8 mouse cellular contexts compared by ENCODE assay signal in genomic region chr2:144215195-144215594, GRCm38 (mm10). TPM values are rescaled to one million over a fixed set of nuclear protein-coding genes. Genes with fewer than 3 reads are reported as not detected.
A peak's percentile ranks its signal among the peaks of the same experiment; 100 is the strongest.
DNase-seq lines count a peak whose midpoint lies in the region; ATAC-seq and TF ChIP-seq lines count a peak whose summit lies in the region.

No protein-coding gene starts in this region.

- H3K27me3 ChIP-seq in embryonic facial prominence, embryonic 14.5 days (replicated peaks; ENCODE audit: control insufficient read depth, insufficient read depth, low read length) = no peaks in the 10 kb centered on the region
- H3K27me3 ChIP-seq in heart, embryonic 13.5 days (replicated peaks) = no peaks in the 10 kb centered on the region
- no peaks in the 10 kb centered on the region for H3K27me3 ChIP-seq in midbrain, embryonic 11.5 days (ENCODE audit: control insufficient read depth, insufficient read depth, low read length)

- no peak for TF ChIP-seq CTCF in left cerebral cortex, adult 2 months (IDR thresholded peaks at IDR 0.05)

- WGBS in embryonic facial prominence, embryonic 14.5 days = 8% methylated on average over 7 of the region's 7 CpGs
- WGBS in heart, embryonic 13.5 days = 13% methylated on average over 7 of the region's 7 CpGs
- WGBS in midbrain, embryonic 11.5 days = 7% methylated on average over 7 of the region's 7 CpGs

- H3K9me3 ChIP-seq in embryonic facial prominence, embryonic 14.5 days (ENCODE audit: control insufficient read depth, low read length) = no peaks in the 10 kb centered on the region
- H3K9me3 ChIP-seq in heart, embryonic 13.5 days = no peaks in the 10 kb centered on the region; the same call in 1 of the 2 replicates
- H3K9me3 ChIP-seq in midbrain, embryonic 11.5 days (ENCODE audit: control insufficient read depth, low read length) = no peaks in the 10 kb centered on the region

- no peaks in the 10 kb centered on the region for H3K36me3 ChIP-seq in embryonic facial prominence, embryonic 14.5 days (ENCODE audit: control insufficient read depth, insufficient read depth, low read length)
- H3K36me3 ChIP-seq in heart, embryonic 13.5 days = no peaks in the 10 kb centered on the region
- H3K36me3 ChIP-seq in midbrain, embryonic 11.5 days (ENCODE audit: control insufficient read depth, insufficient read depth, low read length) = no peaks in the 10 kb centered on the region

- 0 out of 2 replicates have a peak overlapping the region, but pooled peaks have one; percentile 19 for H3K4me2 ChIP-seq in embryonic facial prominence, embryonic 14.5 days (ENCODE audit: low read depth, low read length)
- peak overlapping the region; percentile 6; the same call in 1 of the 2 replicates for H3K4me2 ChIP-seq in heart, embryonic 13.5 days
- H3K4me2 ChIP-seq in midbrain, embryonic 11.5 days = no peak overlapping the region

- H3K27ac ChIP-seq in left cerebral cortex, adult 2 months = no peak overlapping the region
- H3K27ac ChIP-seq in embryonic facial prominence, embryonic 14.5 days (replicated peaks; ENCODE audit: low read depth, low read length) = 0 out of 2 replicates have a peak overlapping the region, but pooled peaks have one; percentile 0
- peak overlapping the region; percentile 43; the same call in 1 of the 2 replicates for H3K27ac ChIP-seq in heart, embryonic 13.5 days (replicated peaks)
- peak overlapping the region; percentile 10; the same call in 1 of the 2 replicates for H3K27ac ChIP-seq in midbrain, embryonic 11.5 days (ENCODE audit: low read depth, low read length)

- no peak overlapping the region for H3K4me3 ChIP-seq in left cerebral cortex, adult 2 months
- H3K4me3 ChIP-seq in embryonic facial prominence, embryonic 14.5 days (ENCODE audit: low read depth, low read length) = no peak overlapping the region
- no peak overlapping the region for H3K4me3 ChIP-seq in heart, embryonic 13.5 days
- no peak overlapping the region for H3K4me3 ChIP-seq in midbrain, embryonic 11.5 days (ENCODE audit: low read depth, low read length)

- peak; percentile 6; the same call in 1 of the 2 replicates for ATAC-seq in embryonic facial prominence, embryonic 14.5 days (ENCODE audit: low read depth)
- ATAC-seq in heart, embryonic 13.5 days (ENCODE audit: extremely low read depth, insufficient number of reproducible peaks, low FRiP score, low TSS enrichment) = no peak
- peak; percentile 58 for ATAC-seq in midbrain, embryonic 11.5 days (ENCODE audit: low FRiP score)

- intact Hi-C loops in left cerebral cortex, postnatal 14 days (cut with DNase I) = loop anchor here (5.0 to 10.0 kb wide), 3 partner anchors 200 to 380 kb away; partner anchors contain the start of gene Rrbp1
- intact Hi-C loops in left cerebral cortex, adult 2 months (cut with DNase I) = loop anchor here (5.0 kb wide), 1 partner anchor 208 kb away; no protein-coding TSS in a partner anchor

- peak; percentile 22 to 27 for DNase-seq in left cerebral cortex, postnatal 14 days (ENCODE audit: low spot score in 2 of 2)
- no peak for DNase-seq in left cerebral cortex, adult 2 months (ENCODE audit: extremely low spot score in 1 of 2, low spot score in 2 of 2)
- DNase-seq in embryonic facial prominence, embryonic 14.5 days (ENCODE audit: low spot score) = peak; percentile 68
- peak; percentile 89 for DNase-seq in midbrain, embryonic 11.5 days (ENCODE audit: low spot score, missing footprints)
- no peak for DNase-seq in thymus, postnatal 14 days
- DNase-seq in ovary, postnatal 10 days (ENCODE audit: low spot score) = no peak
- no peak for DNase-seq in cerebellum, adult 8-10 months

- peaks cover 3% of the 10 kb centered on the region; the same call in 1 of the 2 replicates for H3K4me1 ChIP-seq in embryonic facial prominence, embryonic 14.5 days (ENCODE audit: control insufficient read depth, insufficient read depth, low read length)
- H3K4me1 ChIP-seq in heart, embryonic 13.5 days = peaks cover 11% of the 10 kb centered on the region
- peaks cover 9% of the 10 kb centered on the region for H3K4me1 ChIP-seq in midbrain, embryonic 11.5 days (ENCODE audit: control insufficient read depth, insufficient read depth, low read length)

- peak overlapping the region; percentile 38; the same call in 1 of the 2 replicates for H3K9ac ChIP-seq in embryonic facial prominence, embryonic 14.5 days (ENCODE audit: low read depth, low read length)
- peak overlapping the region; percentile 42 for H3K9ac ChIP-seq in heart, embryonic 13.5 days
- H3K9ac ChIP-seq in midbrain, embryonic 11.5 days (ENCODE audit: low read length) = peak overlapping the region; percentile 31

RNA-seq across cellular contexts. Expression of gene Mgme1, which starts 55.3 kb away (rescaled TPM):
- total RNA-seq in left cerebral cortex, postnatal 14 days (2021) = 1 to 10 TPM; 3.2 to 3.4 TPM
- total RNA-seq in left cerebral cortex, adult 2 months (2021) = 1 to 10 TPM; 5.4 to 5.7 TPM
- polyA plus RNA-seq in embryonic facial prominence, embryonic 14.5 days (2014; fragmentation: Nextera tagmentation; extraction: Ambion mirVana) = 15.5 and 16.7 TPM in 2 replicates
- polyA plus RNA-seq in heart, embryonic 13.5 days (2015; fragmentation: Nextera tagmentation; extraction: Ambion mirVana) = 20.0 and 22.5 TPM in 2 replicates
- 15.7 and 17.4 TPM in 2 replicates for polyA plus RNA-seq in midbrain, embryonic 11.5 days (2014; fragmentation: Nextera tagmentation; extraction: Ambion mirVana)

RNA-seq across cellular contexts. Expression of gene Snx5, which starts 55.5 kb away (rescaled TPM):
- 10 to 100 TPM; 64.4 to 67.4 TPM for total RNA-seq in left cerebral cortex, postnatal 14 days (2021)
- 10 to 100 TPM; 77.4 to 87.4 TPM for total RNA-seq in left cerebral cortex, adult 2 months (2021)
- 111 and 120 TPM in 2 replicates for polyA plus RNA-seq in embryonic facial prominence, embryonic 14.5 days (2014; fragmentation: Nextera tagmentation; extraction: Ambion mirVana)
- 90.9 and 96.3 TPM in 2 replicates for polyA plus RNA-seq in heart, embryonic 13.5 days (2015; fragmentation: Nextera tagmentation; extraction: Ambion mirVana)
- polyA plus RNA-seq in midbrain, embryonic 11.5 days (2014; fragmentation: Nextera tagmentation; extraction: Ambion mirVana) = 105 and 111 TPM in 2 replicates

Comparison
In these comparisons a context has a peak if more than half of its experiments do, and no peak if none do; other contexts are left out.
1. DNase-seq: peak in left cerebral cortex, postnatal 14 days (2 of 2), embryonic facial prominence, embryonic 14.5 days (single experiment) and midbrain, embryonic 11.5 days (single experiment); none in left cerebral cortex, adult 2 months (0 of 2), thymus, postnatal 14 days (single experiment), ovary, postnatal 10 days (single experiment) and cerebellum, adult 8-10 months (single experiment).
2. Peak in every context shown above with its lines, with median percentiles within 50 percentile points of each other: H3K9ac ChIP-seq.